Mouse (Mus musculus): ENCODE results near the gene Prkag3. TPM values are rescaled to one million over a fixed set of nuclear protein-coding genes. Genes with fewer than 3 reads are reported as not detected.

The Prkag3 gene
- polyA plus RNA-seq, 1 experiment from 2014 or later: 0.15 TPM

- Histone ChIP-seq H3K4me1 (ENCODE audit: control insufficient read depth, insufficient read depth, low read length) (no peaks in the 10 kb centered on the region), H3K27me3 (ENCODE audit: control insufficient read depth, insufficient read depth, low read length) (no peaks in the 10 kb centered on the region), H3K4me3 (ENCODE audit: low read length) (no peak overlapping the region), H3K9ac (ENCODE audit: low read depth, low read length) (no peak overlapping the region), H3K4me2 (replicated peaks; ENCODE audit: low read depth, low read length) (no peak overlapping the region), H3K9me3 (ENCODE audit: control insufficient read depth, low read length) (no peaks in the 10 kb centered on the region), H3K27ac (ENCODE audit: low read depth, low read length) (no peak overlapping the region), H3K36me3 (ENCODE audit: control insufficient read depth, insufficient read depth, low read length) (no peaks in the 10 kb centered on the region)
- 80% methylated on average over 5 of the region's 5 CpGs for whole genome bisulfite sequencing
- no peak for ATAC-seq (ENCODE audit: low FRiP score, low TSS enrichment)
Measured at GRCm38 (mm10) chr1:74726674-74727073, 22.3 kb downstream of the Prkag3 start.

GRCm38 (mm10) chr1:74726114-74726513 lies 22.9 kb downstream of the Prkag3 start:
- no peak for ATAC-seq (ENCODE audit: low FRiP score, low TSS enrichment)
- Histone ChIP-seq H3K36me3 (ENCODE audit: control insufficient read depth, insufficient read depth, low read length) (no peaks in the 10 kb centered on the region), H3K9ac (ENCODE audit: low read depth, low read length) (no peak overlapping the region), H3K4me2 (replicated peaks; ENCODE audit: low read depth, low read length) (no peak overlapping the region), H3K4me3 (ENCODE audit: low read length) (no peak overlapping the region), H3K27me3 (ENCODE audit: control insufficient read depth, insufficient read depth, low read length) (no peaks in the 10 kb centered on the region), H3K9me3 (ENCODE audit: control insufficient read depth, low read length) (no peaks in the 10 kb centered on the region), H3K4me1 (ENCODE audit: control insufficient read depth, insufficient read depth, low read length) (0 out of 2 replicates have a peak, but pooled peaks cover 2% of the 10 kb centered on the region), H3K27ac (ENCODE audit: low read depth, low read length) (no peak overlapping the region)
- WGBS: 34% methylated on average over 5 of the region's 5 CpGs

DNA sequence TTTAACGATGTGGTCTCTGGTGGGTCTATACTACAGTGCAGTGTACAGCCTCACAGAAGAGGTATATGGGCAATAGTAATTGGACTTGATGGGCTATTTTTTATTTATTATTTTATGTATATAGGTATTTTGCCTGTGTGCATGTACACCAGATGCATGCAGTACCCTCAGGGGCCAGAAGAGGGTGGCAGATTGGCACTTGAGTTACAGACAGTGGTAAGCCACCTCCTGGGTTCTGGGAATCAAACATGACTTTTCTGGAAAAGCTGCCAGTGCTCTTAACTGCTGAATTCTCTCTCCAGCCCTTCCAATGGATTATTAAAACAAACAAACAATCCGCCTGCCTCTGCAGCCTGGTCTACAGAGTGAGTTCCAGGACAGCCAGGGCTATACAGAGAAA lies 25.3 kb downstream of the Prkag3 start:
- Histone ChIP-seq H3K4me2 (replicated peaks; ENCODE audit: low read depth, low read length) (no peak overlapping the region), H3K36me3 (ENCODE audit: control insufficient read depth, insufficient read depth, low read length) (no peaks in the 10 kb centered on the region), H3K27ac (ENCODE audit: low read depth, low read length) (no peak overlapping the region), H3K9me3 (ENCODE audit: control insufficient read depth, low read length) (no peaks in the 10 kb centered on the region), H3K9ac (ENCODE audit: low read depth, low read length) (no peak overlapping the region), H3K27me3 (ENCODE audit: control insufficient read depth, insufficient read depth, low read length) (no peaks in the 10 kb centered on the region), H3K4me1 (ENCODE audit: control insufficient read depth, insufficient read depth, low read length) (0 out of 2 replicates have a peak, but pooled peaks cover 4% of the 10 kb centered on the region), H3K4me3 (ENCODE audit: low read length) (no peak overlapping the region)
- 78% methylated on average over 2 of the region's 2 CpGs for WGBS
- ATAC-seq (ENCODE audit: low FRiP score, low TSS enrichment): no peak

GRCm38 (mm10) chr1:74721657-74722056 lies 27.4 kb downstream of the Prkag3 start:
- WGBS: 66% methylated on average over 6 of the region's 6 CpGs
- no peak overlapping the region for H3K4me2 ChIP-seq (replicated peaks; ENCODE audit: low read depth, low read length)
- H3K36me3 ChIP-seq (ENCODE audit: control insufficient read depth, insufficient read depth, low read length): no peaks in the 10 kb centered on the region
- H3K27ac ChIP-seq (ENCODE audit: low read depth, low read length): no peak overlapping the region
- ATAC-seq (ENCODE audit: low FRiP score, low TSS enrichment): no peak
- H3K27me3 ChIP-seq (ENCODE audit: control insufficient read depth, insufficient read depth, low read length): no peaks in the 10 kb centered on the region
- H3K4me1 ChIP-seq (ENCODE audit: control insufficient read depth, insufficient read depth, low read length): 0 out of 2 replicates have a peak, but pooled peaks cover 4% of the 10 kb centered on the region
- H3K9ac ChIP-seq (ENCODE audit: low read depth, low read length): no peak overlapping the region
- no peaks in the 10 kb centered on the region for H3K9me3 ChIP-seq (ENCODE audit: control insufficient read depth, low read length)
- no peak overlapping the region for H3K4me3 ChIP-seq (ENCODE audit: low read length)

- Histone ChIP-seq H3K27me3 (ENCODE audit: control insufficient read depth, insufficient read depth, low read length) (no peaks in the 10 kb centered on the region), H3K36me3 (ENCODE audit: control insufficient read depth, insufficient read depth, low read length) (no peaks in the 10 kb centered on the region), H3K9ac (ENCODE audit: low read depth, low read length) (no peak overlapping the region), H3K4me1 (ENCODE audit: control insufficient read depth, insufficient read depth, low read length) (0 out of 2 replicates have a peak, but pooled peaks cover 4% of the 10 kb centered on the region), H3K27ac (ENCODE audit: low read depth, low read length) (no peak overlapping the region), H3K9me3 (ENCODE audit: control insufficient read depth, low read length) (no peaks in the 10 kb centered on the region), H3K4me3 (ENCODE audit: low read length) (no peak overlapping the region), H3K4me2 (replicated peaks; ENCODE audit: low read depth, low read length) (no peak overlapping the region)
- no peak for ATAC-seq (ENCODE audit: low FRiP score, low TSS enrichment)
- WGBS: 73% methylated on average over 3 of the region's 3 CpGs
Measured at GRCm38 (mm10) chr1:74719281-74719680, 29.7 kb downstream of the Prkag3 start.

DNA sequence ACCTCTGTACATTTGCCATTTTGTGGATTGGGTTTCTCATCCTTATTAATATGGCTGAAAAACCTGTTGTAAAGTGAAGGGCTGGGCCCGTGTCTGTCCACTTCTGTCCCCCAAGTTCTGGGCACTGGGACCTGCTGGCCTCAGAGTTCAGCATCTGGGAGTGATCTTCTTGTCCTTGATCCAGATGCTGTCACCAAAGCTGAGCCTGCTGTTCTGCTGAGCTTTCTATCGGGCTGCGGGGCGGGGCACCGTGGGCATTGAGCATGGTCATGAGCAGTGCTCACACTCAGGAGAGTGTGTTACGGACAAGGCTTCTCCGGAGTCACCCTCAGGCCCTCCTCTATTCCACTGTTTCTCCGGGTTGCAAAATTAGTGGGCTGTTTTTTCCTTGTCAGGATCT lies 30.9 kb downstream of the Prkag3 start:
- H3K9me3 ChIP-seq (ENCODE audit: control insufficient read depth, low read length): no peaks in the 10 kb centered on the region
- no peak overlapping the region for H3K27ac ChIP-seq (ENCODE audit: low read depth, low read length)
- H3K4me2 ChIP-seq (replicated peaks; ENCODE audit: low read depth, low read length): no peak overlapping the region
- H3K4me3 ChIP-seq (ENCODE audit: low read length): no peak overlapping the region
- 85% methylated on average over 8 of the region's 8 CpGs for WGBS
- no peaks in the 10 kb centered on the region for H3K36me3 ChIP-seq (ENCODE audit: control insufficient read depth, insufficient read depth, low read length)
- H3K9ac ChIP-seq (ENCODE audit: low read depth, low read length): no peak overlapping the region
- H3K4me1 ChIP-seq (ENCODE audit: control insufficient read depth, insufficient read depth, low read length): 0 out of 2 replicates have a peak, but pooled peaks cover 7% of the 10 kb centered on the region
- ATAC-seq (ENCODE audit: low FRiP score, low TSS enrichment): no peak
- H3K27me3 ChIP-seq (ENCODE audit: control insufficient read depth, insufficient read depth, low read length): no peaks in the 10 kb centered on the region

DNA sequence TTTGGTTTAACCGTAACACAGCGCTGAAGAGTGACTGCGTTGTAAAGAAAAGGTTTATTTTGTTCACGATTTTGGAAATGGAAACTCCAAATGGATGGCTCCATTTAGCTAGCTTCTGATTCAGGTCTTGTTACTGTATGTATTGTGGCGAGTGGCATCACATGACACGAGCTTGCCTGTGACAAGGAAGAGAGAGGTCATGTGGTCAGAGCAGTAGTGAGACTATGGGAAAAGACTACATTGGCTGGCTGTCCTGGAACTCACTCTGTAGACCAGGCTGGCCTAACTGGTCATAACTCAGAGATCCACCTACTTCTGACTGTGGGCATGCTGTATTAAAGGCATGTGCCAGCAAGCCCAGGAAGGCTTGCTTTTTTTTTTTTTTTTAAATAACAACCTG lies 33.1 kb downstream of the Prkag3 start:
- H3K4me3 ChIP-seq (ENCODE audit: low read length): no peak overlapping the region
- 89% methylated on average over 6 of the region's 6 CpGs for WGBS
- H3K4me1 ChIP-seq (ENCODE audit: control insufficient read depth, insufficient read depth, low read length): 0 out of 2 replicates have a peak, but pooled peaks cover 6% of the 10 kb centered on the region
- H3K4me2 ChIP-seq (replicated peaks; ENCODE audit: low read depth, low read length): no peak overlapping the region
- H3K27me3 ChIP-seq (ENCODE audit: control insufficient read depth, insufficient read depth, low read length): no peaks in the 10 kb centered on the region
- H3K36me3 ChIP-seq (ENCODE audit: control insufficient read depth, insufficient read depth, low read length): no peaks in the 10 kb centered on the region
- H3K9ac ChIP-seq (ENCODE audit: low read depth, low read length): no peak overlapping the region
- no peak overlapping the region for H3K27ac ChIP-seq (ENCODE audit: low read depth, low read length)
- no peaks in the 10 kb centered on the region for H3K9me3 ChIP-seq (ENCODE audit: control insufficient read depth, low read length)
- ATAC-seq (ENCODE audit: low FRiP score, low TSS enrichment): no peak

GRCm38 (mm10) chr1:74715468-74715867 lies 33.6 kb downstream of the Prkag3 start:
- 62% methylated on average over 5 of the region's 5 CpGs for WGBS
- H3K27ac ChIP-seq (ENCODE audit: low read depth, low read length): no peak overlapping the region
- no peak overlapping the region for H3K9ac ChIP-seq (ENCODE audit: low read depth, low read length)
- H3K9me3 ChIP-seq (ENCODE audit: control insufficient read depth, low read length): no peaks in the 10 kb centered on the region
- no peaks in the 10 kb centered on the region for H3K36me3 ChIP-seq (ENCODE audit: control insufficient read depth, insufficient read depth, low read length)
- H3K4me3 ChIP-seq (ENCODE audit: low read length): no peak overlapping the region
- H3K4me1 ChIP-seq (ENCODE audit: control insufficient read depth, insufficient read depth, low read length): 0 out of 2 replicates have a peak, but pooled peaks cover 6% of the 10 kb centered on the region
- H3K4me2 ChIP-seq (replicated peaks; ENCODE audit: low read depth, low read length): no peak overlapping the region
- no peak for ATAC-seq (ENCODE audit: low FRiP score, low TSS enrichment)
- H3K27me3 ChIP-seq (ENCODE audit: control insufficient read depth, insufficient read depth, low read length): no peaks in the 10 kb centered on the region

- H3K4me2 ChIP-seq (replicated peaks; ENCODE audit: low read depth, low read length): no peak overlapping the region
- WGBS: 49% methylated on average over 2 of the region's 2 CpGs
Measured at GRCm38 (mm10) chr1:74714967-74715366, 34.1 kb downstream of the Prkag3 start.

More at GRCm38 (mm10) chr1:74714967-74715366, 34.1 kb downstream of the Prkag3 start:
- Histone ChIP-seq H3K36me3 (ENCODE audit: control insufficient read depth, insufficient read depth, low read length) (no peaks in the 10 kb centered on the region), H3K27me3 (ENCODE audit: control insufficient read depth, insufficient read depth, low read length) (no peaks in the 10 kb centered on the region), H3K27ac (ENCODE audit: low read depth, low read length) (no peak overlapping the region), H3K4me1 (ENCODE audit: control insufficient read depth, insufficient read depth, low read length) (0 out of 2 replicates have a peak, but pooled peaks cover 6% of the 10 kb centered on the region), H3K4me3 (ENCODE audit: low read length) (no peak overlapping the region), H3K9ac (ENCODE audit: low read depth, low read length) (no peak overlapping the region), H3K9me3 (ENCODE audit: control insufficient read depth, low read length) (no peaks in the 10 kb centered on the region)
- ATAC-seq (ENCODE audit: low FRiP score, low TSS enrichment): no peak
